Mouse (Mus musculus): ENCODE measurements around the gene Olfr51. TPM values are rescaled to one million over a fixed set of nuclear protein-coding genes. Genes with fewer than 3 reads are reported as not detected.
"Not testable (repeated sequence)": the region's sequence is repeated elsewhere in the genome, so short reads cannot be mapped to it uniquely, and the experiment has no call there.

The Olfr51 gene
- polyA plus RNA-seq, 1 experiment from 2014 or later: not detected

DNA sequence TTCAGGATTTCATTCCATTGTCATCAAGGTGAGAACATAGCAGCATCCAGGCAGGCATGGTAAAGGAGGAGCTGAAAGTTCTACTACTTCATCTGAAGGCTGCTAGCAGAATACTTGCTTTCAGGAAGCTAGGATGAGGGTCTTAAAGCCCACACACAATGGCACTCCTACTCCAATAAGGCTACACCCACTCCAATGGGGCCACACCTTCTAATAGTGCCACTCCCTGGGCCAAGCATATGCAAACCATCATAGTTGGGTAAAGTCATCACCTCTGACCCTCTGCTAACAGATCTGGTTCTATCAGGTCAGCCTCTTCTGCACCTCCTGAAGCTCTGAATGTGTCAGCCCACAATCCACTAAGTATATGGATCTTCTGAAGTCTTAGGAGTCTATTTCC, 30.7 kb downstream of the Olfr51 start:
- not testable (repeated sequence) for H3K9me3 ChIP-seq (replicated peaks); H3K4me3 ChIP-seq; H3K27me3 ChIP-seq; H3K4me1 ChIP-seq; H3K9ac ChIP-seq; H3K4me2 ChIP-seq; H3K27ac ChIP-seq; H3K36me3 ChIP-seq (ENCODE audit: poor library complexity, severe bottlenecking); ATAC-seq

GRCm38 (mm10) chr11:51035951-51036350, 32.6 kb downstream of the Olfr51 start:
- Histone ChIP-seq H3K27me3 (no peaks in the 10 kb centered on the region), H3K4me3 (no peak overlapping the region), H3K4me2 (no peak overlapping the region), H3K9me3 (replicated peaks) (no peaks in the 10 kb centered on the region), H3K9ac (no peak overlapping the region), H3K4me1 (no peaks in the 10 kb centered on the region), H3K27ac (no peak overlapping the region), H3K36me3 (ENCODE audit: poor library complexity, severe bottlenecking) (no peaks in the 10 kb centered on the region)
- 91% methylated on average over 2 of the region's 2 CpGs for WGBS
- ATAC-seq: no peak

- not testable (repeated sequence) for H3K4me2 ChIP-seq; H3K36me3 ChIP-seq (ENCODE audit: poor library complexity, severe bottlenecking); H3K4me1 ChIP-seq; H3K9ac ChIP-seq; H3K27ac ChIP-seq; H3K4me3 ChIP-seq; ATAC-seq; H3K9me3 ChIP-seq (replicated peaks); H3K27me3 ChIP-seq
- WGBS: 86% methylated on average over 3 of the region's 3 CpGs
These were observed 41.4 kb downstream of the Olfr51 start for GRCm38 (mm10) chr11:51044776-51045175.

- WGBS: 73% methylated on average over 3 of the region's 3 CpGs
- H3K9ac ChIP-seq: not testable (repeated sequence)
These were observed 44.4 kb downstream of the Olfr51 start, which contains the start of gene Olfr1375 for GRCm38 (mm10) chr11:51047809-51048208. TSS of gene Olfr1375 (plus strand) at chr11:51048109.

GRCm38 (mm10) chr11:51051678-51052077, 48.3 kb downstream of the Olfr51 start:
- 80% methylated on average over 2 of the region's 2 CpGs for WGBS
- Histone ChIP-seq H3K4me1 (no peaks in the 10 kb centered on the region), H3K4me2 (no peak overlapping the region), H3K9ac (no peak overlapping the region), H3K9me3 (replicated peaks) (no peaks in the 10 kb centered on the region), H3K27me3 (no peaks in the 10 kb centered on the region), H3K36me3 (ENCODE audit: poor library complexity, severe bottlenecking) (no peaks in the 10 kb centered on the region), H3K27ac (no peak overlapping the region), H3K4me3 (no peak overlapping the region)
- no peak for ATAC-seq

More at GRCm38 (mm10) chr11:51047809-51048208, 44.4 kb downstream of the Olfr51 start, which contains the start of gene Olfr1375:
- not testable (repeated sequence) for ATAC-seq; H3K27ac ChIP-seq; H3K36me3 ChIP-seq (ENCODE audit: poor library complexity, severe bottlenecking); H3K4me1 ChIP-seq; H3K9me3 ChIP-seq (replicated peaks); H3K4me2 ChIP-seq; H3K4me3 ChIP-seq; H3K27me3 ChIP-seq

DNA sequence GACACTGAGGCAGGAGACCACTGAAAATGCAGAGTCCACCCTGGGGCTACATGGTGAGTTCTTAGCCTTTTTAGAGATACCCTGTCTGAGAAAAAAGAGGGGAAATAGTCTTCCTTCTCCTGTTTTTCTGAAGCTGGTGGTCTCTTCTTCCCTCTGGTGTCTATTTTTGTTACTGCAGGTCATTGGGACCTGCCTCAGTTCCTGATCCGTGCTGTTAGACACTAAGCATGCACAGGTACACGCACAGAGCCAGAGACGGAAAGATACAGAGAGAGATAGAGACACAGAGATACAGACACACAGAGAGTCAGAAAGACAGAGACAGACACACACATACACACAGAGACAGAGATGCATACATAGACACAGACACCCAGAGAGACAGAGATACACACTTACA, 49.8 kb downstream of the Olfr51 start:
- WGBS: 50% methylated on average over 3 of the region's 3 CpGs
- Histone ChIP-seq H3K27me3 (no peaks in the 10 kb centered on the region), H3K4me2 (no peak overlapping the region), H3K4me1 (no peaks in the 10 kb centered on the region), H3K4me3 (no peak overlapping the region), H3K9me3 (replicated peaks) (no peaks in the 10 kb centered on the region), H3K9ac (no peak overlapping the region), H3K27ac (no peak overlapping the region), H3K36me3 (ENCODE audit: poor library complexity, severe bottlenecking) (no peaks in the 10 kb centered on the region)
- ATAC-seq: no peak

GRCm38 (mm10) chr11:51059151-51059571, 55.8 kb downstream of the Olfr51 start, which contains the start of gene Zfp354a:
TSS of gene Zfp354a (plus strand) at chr11:51059257.
- under 1% methylated on average over 32 of the region's 32 CpGs for WGBS

More at GRCm38 (mm10) chr11:51059151-51059571, 55.8 kb downstream of the Olfr51 start, which contains the start of gene Zfp354a:
- H3K9me3 ChIP-seq (replicated peaks): no peaks in the 10 kb centered on the region
- peak within 1 kb of the TSS; percentile 90 for H3K4me2 ChIP-seq
- peak within 1 kb of the TSS; percentile 81 for H3K4me3 ChIP-seq
- peaks cover 12% of the 10 kb centered on the region for H3K4me1 ChIP-seq
- peak; percentile 94 for ATAC-seq
- no peaks in the 10 kb centered on the region for H3K27me3 ChIP-seq
- H3K27ac ChIP-seq: no peak within 1 kb of the TSS
- peaks cover 26% of the 10 kb centered on the region; the same call in 1 of the 2 replicates for H3K36me3 ChIP-seq (ENCODE audit: poor library complexity, severe bottlenecking)
- peak within 1 kb of the TSS; percentile 80 for H3K9ac ChIP-seq

Other genes starting within 250 kb of the Olfr51 start
- gene Zfp354c, start 175.9 kb upstream of the Olfr51 start, polyA plus RNA-seq (2015; fragmentation: Nextera tagmentation; extraction: Ambion mirVana): 44.2 and 45.2 TPM in 2 replicates
- 1.1 and 1.5 TPM in 2 replicates for gene Zfp879, start 162.0 kb upstream of the Olfr51 start, polyA plus RNA-seq (2015; fragmentation: Nextera tagmentation; extraction: Ambion mirVana)
- gene Grm6, start 152.9 kb upstream of the Olfr51 start, polyA plus RNA-seq (2015; fragmentation: Nextera tagmentation; extraction: Ambion mirVana): not detected in 2 replicates
- gene Zfp454, start 115.9 kb upstream of the Olfr51 start, polyA plus RNA-seq (2015; fragmentation: Nextera tagmentation; extraction: Ambion mirVana): 16.7 and 17.6 TPM in 2 replicates
- gene Zfp2, start 87.4 kb upstream of the Olfr51 start, polyA plus RNA-seq (2015; fragmentation: Nextera tagmentation; extraction: Ambion mirVana): 40.6 and 43.9 TPM in 2 replicates
- gene Zfp354b, start 72.0 kb upstream of the Olfr51 start, polyA plus RNA-seq (2015; fragmentation: Nextera tagmentation; extraction: Ambion mirVana): 2.2 and 2.3 TPM in 2 replicates
- gene 4933414I15Rik, start 59.8 kb upstream of the Olfr51 start, polyA plus RNA-seq (2015; fragmentation: Nextera tagmentation; extraction: Ambion mirVana): not detected in 2 replicates
- gene Prop1, start 49.8 kb upstream of the Olfr51 start, polyA plus RNA-seq (2015; fragmentation: Nextera tagmentation; extraction: Ambion mirVana): not detected in 2 replicates
- gene Olfr1378, start 37.1 kb upstream of the Olfr51 start, polyA plus RNA-seq (2015; fragmentation: Nextera tagmentation; extraction: Ambion mirVana): not detected in 2 replicates
- not detected in 2 replicates for gene Olfr1377, start 21.6 kb upstream of the Olfr51 start, polyA plus RNA-seq (2015; fragmentation: Nextera tagmentation; extraction: Ambion mirVana)
- gene Olfr54, start 10.6 kb downstream of the Olfr51 start, polyA plus RNA-seq (2015; fragmentation: Nextera tagmentation; extraction: Ambion mirVana): not detected in 2 replicates
- not detected in 2 replicates for gene Olfr1375, start 44.5 kb downstream of the Olfr51 start, polyA plus RNA-seq (2015; fragmentation: Nextera tagmentation; extraction: Ambion mirVana)
- gene Zfp354a, start 55.7 kb downstream of the Olfr51 start, polyA plus RNA-seq (2015; fragmentation: Nextera tagmentation; extraction: Ambion mirVana): 10.0 and 11.5 TPM in 2 replicates
- not detected in 2 replicates for gene Gm12569, start 216.9 kb downstream of the Olfr51 start, polyA plus RNA-seq (2015; fragmentation: Nextera tagmentation; extraction: Ambion mirVana)

All from forebrain, embryonic 13.5 days (tissue).